Mouse (Mus musculus): ENCODE data around the gene Rtl10. TPM values are rescaled to one million over a fixed set of nuclear protein-coding genes. Genes with fewer than 3 reads are reported as not detected.

The Rtl10 gene
- total RNA-seq, 1 experiment = 6.7 TPM

GRCm38 (mm10) chr16:18537407-18537990, 38.8 kb downstream of the Rtl10 start:
- in situ Hi-C loops (cut with MboI; ENCODE audit: low sequenced_read_pairs in 2 of 2, unreplicated experiment in 2 of 2) = no loop called here
- H3K9me3 ChIP-seq (ENCODE audit: control insufficient read depth, insufficient read depth, low read depth, low read length) = no peaks in the 10 kb centered on the region
- no peak overlapping the region for H3K9ac ChIP-seq (ENCODE audit: insufficient read depth, low read depth, low read length, poor library complexity, severe bottlenecking)
- H3K4me3 ChIP-seq (ENCODE audit: insufficient read depth in 1 of 2, low read depth in 1 of 2, low read length in 2 of 2, poor library complexity in 1 of 2, severe bottlenecking in 1 of 2) = no peak overlapping the region
- no peak for TF ChIP-seq ZC3H11A (IDR thresholded peaks at IDR 0.05; ENCODE audit: borderline replicate concordance, low read depth, low read length)
- no peak for TF ChIP-seq CHD2 (IDR thresholded peaks at IDR 0.05; ENCODE audit: low read depth, low read length)
- no peak for TF ChIP-seq ZNF384 (IDR thresholded peaks at IDR 0.05; ENCODE audit: low read depth, low read length)
- no peak for TF ChIP-seq HCFC1 (IDR thresholded peaks at IDR 0.05; ENCODE audit: borderline replicate concordance, insufficient read depth, low read length)
- no peak for TF ChIP-seq MAFK (IDR thresholded peaks at IDR 0.05; ENCODE audit: insufficient read depth, low read depth, low read length)
- H3K27ac ChIP-seq (ENCODE audit: insufficient read depth, low read depth, low read length, poor library complexity, severe bottlenecking) = no peak overlapping the region
- no peaks in the 10 kb centered on the region for H3K36me3 ChIP-seq (ENCODE audit: control insufficient read depth, insufficient read depth, low read length, poor library complexity, severe bottlenecking)
- DNase-seq (ENCODE audit: low read depth, low spot score) = no peak
- peaks cover 2 to 3% of the 10 kb centered on the region in 2 experiments; a peak in 1 of 4 replicates for H3K4me1 ChIP-seq (ENCODE audit: control insufficient read depth in 2 of 2, insufficient read depth in 2 of 2, low read length in 2 of 2, poor library complexity in 1 of 2)

- no peak for DNase-seq (ENCODE audit: low read depth, low spot score)
- Histone ChIP-seq H3K4me3 (ENCODE audit: insufficient read depth in 1 of 2, low read depth in 1 of 2, low read length in 2 of 2, poor library complexity in 1 of 2, severe bottlenecking in 1 of 2) (no peak overlapping the region), H3K27ac (ENCODE audit: insufficient read depth, low read depth, low read length, poor library complexity, severe bottlenecking) (no peak overlapping the region), H3K36me3 (ENCODE audit: control insufficient read depth, insufficient read depth, low read length, poor library complexity, severe bottlenecking) (no peaks in the 10 kb centered on the region; the same call in 1 of the 2 replicates), H3K9me3 (ENCODE audit: control insufficient read depth, insufficient read depth, low read depth, low read length) (no peaks in the 10 kb centered on the region), H3K9ac (ENCODE audit: insufficient read depth, low read depth, low read length, poor library complexity, severe bottlenecking) (no peak overlapping the region), H3K4me1 (ENCODE audit: control insufficient read depth in 2 of 2, insufficient read depth in 2 of 2, low read length in 2 of 2, poor library complexity in 1 of 2) (peaks cover 2 to 3% of the 10 kb centered on the region in 2 experiments; a peak in 1 of 4 replicates)
- in situ Hi-C loops (cut with MboI; ENCODE audit: low sequenced_read_pairs in 2 of 2, unreplicated experiment in 2 of 2) = no loop called here
- TF ChIP-seq CHD2 (IDR thresholded peaks at IDR 0.05; ENCODE audit: low read depth, low read length) (no peak), ZNF384 (IDR thresholded peaks at IDR 0.05; ENCODE audit: low read depth, low read length) (no peak), ZC3H11A (IDR thresholded peaks at IDR 0.05; ENCODE audit: borderline replicate concordance, low read depth, low read length) (no peak), HCFC1 (IDR thresholded peaks at IDR 0.05; ENCODE audit: borderline replicate concordance, insufficient read depth, low read length) (no peak), MAFK (IDR thresholded peaks at IDR 0.05; ENCODE audit: insufficient read depth, low read depth, low read length) (no peak)
These were observed 40.6 kb downstream of the Rtl10 start for GRCm38 (mm10) chr16:18539281-18539680.

GRCm38 (mm10) chr16:18543151-18543829, 44.6 kb downstream of the Rtl10 start:
- H3K4me1 ChIP-seq (ENCODE audit: control insufficient read depth in 2 of 2, insufficient read depth in 2 of 2, low read length in 2 of 2, poor library complexity in 1 of 2) = peaks cover under 1 to 2% of the 10 kb centered on the region in 2 experiments; a peak in 1 of 4 replicates
- no peak for DNase-seq (ENCODE audit: low read depth, low spot score)
- H3K9me3 ChIP-seq (ENCODE audit: control insufficient read depth, insufficient read depth, low read depth, low read length) = no peaks in the 10 kb centered on the region
- H3K27ac ChIP-seq (ENCODE audit: insufficient read depth, low read depth, low read length, poor library complexity, severe bottlenecking) = no peak overlapping the region
- in situ Hi-C loops (cut with MboI; ENCODE audit: low sequenced_read_pairs in 2 of 2, unreplicated experiment in 2 of 2) = no loop called here
- TF ChIP-seq MAFK (IDR thresholded peaks at IDR 0.05; ENCODE audit: insufficient read depth, low read depth, low read length) = no peak
- H3K9ac ChIP-seq (ENCODE audit: insufficient read depth, low read depth, low read length, poor library complexity, severe bottlenecking) = no peak overlapping the region
- no peaks in the 10 kb centered on the region; the same call in 1 of the 2 replicates for H3K36me3 ChIP-seq (ENCODE audit: control insufficient read depth, insufficient read depth, low read length, poor library complexity, severe bottlenecking)
- H3K4me3 ChIP-seq (ENCODE audit: insufficient read depth in 1 of 2, low read depth in 1 of 2, low read length in 2 of 2, poor library complexity in 1 of 2, severe bottlenecking in 1 of 2) = no peak overlapping the region

- no peak for DNase-seq (ENCODE audit: low read depth, low spot score)
- H3K27ac ChIP-seq (ENCODE audit: insufficient read depth, low read depth, low read length, poor library complexity, severe bottlenecking) = no peak overlapping the region
- H3K36me3 ChIP-seq (ENCODE audit: control insufficient read depth, insufficient read depth, low read length, poor library complexity, severe bottlenecking) = no peaks in the 10 kb centered on the region; the same call in 1 of the 2 replicates
- H3K9ac ChIP-seq (ENCODE audit: insufficient read depth, low read depth, low read length, poor library complexity, severe bottlenecking) = no peak overlapping the region
- in situ Hi-C loops (cut with MboI; ENCODE audit: low sequenced_read_pairs in 2 of 2, unreplicated experiment in 2 of 2) = no loop called here
- TF ChIP-seq CHD2 (IDR thresholded peaks at IDR 0.05; ENCODE audit: low read depth, low read length) (no peak), HCFC1 (IDR thresholded peaks at IDR 0.05; ENCODE audit: borderline replicate concordance, insufficient read depth, low read length) (no peak)
- H3K9me3 ChIP-seq (ENCODE audit: control insufficient read depth, insufficient read depth, low read depth, low read length) = no peaks in the 10 kb centered on the region
- no peak overlapping the region for H3K4me3 ChIP-seq (ENCODE audit: insufficient read depth in 1 of 2, low read depth in 1 of 2, low read length in 2 of 2, poor library complexity in 1 of 2, severe bottlenecking in 1 of 2)
- H3K4me1 ChIP-seq (ENCODE audit: control insufficient read depth in 2 of 2, insufficient read depth in 2 of 2, low read length in 2 of 2, poor library complexity in 1 of 2) = no peaks in the 10 kb centered on the region
These were observed 49.2 kb downstream of the Rtl10 start for GRCm38 (mm10) chr16:18547891-18548290.

Other genes with a start within 250 kb of the Rtl10 start
- 0.63 and 1.7 TPM in 2 replicates for gene Gm49776, start 240.6 kb upstream of the Rtl10 start, total RNA-seq (2012; rRNA removed)
- gene Dgcr8, start 209.7 kb upstream of the Rtl10 start, total RNA-seq (2012; rRNA removed) = 65.7 and 84.1 TPM in 2 replicates
- gene Tango2, start 150.8 kb upstream of the Rtl10 start, total RNA-seq (2012; rRNA removed) = 10.0 and 10.4 TPM in 2 replicates
- 48.0 and 60.1 TPM in 2 replicates for gene Arvcf, start 150.7 kb upstream of the Rtl10 start, total RNA-seq (2012; rRNA removed)
- gene Txnrd2, start 72.5 kb upstream of the Rtl10 start, total RNA-seq (2012; rRNA removed) = 7.9 and 8.4 TPM in 2 replicates
- gene Comt, start 72.0 kb upstream of the Rtl10 start, total RNA-seq (2012; rRNA removed) = 40.1 and 41.0 TPM in 2 replicates
- gene Gnb1l, start 188 bp upstream of the Rtl10 start, total RNA-seq (2012; rRNA removed) = 10.9 and 13.7 TPM in 2 replicates
- 0.11 and 0.27 TPM in 2 replicates for gene Tbx1, start 91.8 kb downstream of the Rtl10 start, total RNA-seq (2012; rRNA removed)
- gene Gp1bb, start 123.5 kb downstream of the Rtl10 start, total RNA-seq (2012; rRNA removed) = 0.11 TPM in 1 of 2 replicates, not detected in the other
- 0.85 and 1.7 TPM in 2 replicates for gene Gm49601, start 127.5 kb downstream of the Rtl10 start, total RNA-seq (2012; rRNA removed)
- 0.74 and 3.0 TPM in 2 replicates for gene Sept5, start 131.1 kb downstream of the Rtl10 start, total RNA-seq (2012; rRNA removed)

Data from ES-E14 (cell line).